Mouse (Mus musculus) kidney, postnatal 4 days (tissue): Measurements from ENCODE around the gene Gm1604a.
"Not testable (repeated sequence)": the region's sequence is repeated elsewhere in the genome, so short reads cannot be mapped to it uniquely, and the experiment has no call there.

Experiments
- DNase-seq, 2 experiments: peaks; one replicate each; pipeline ENCODE4 v3.0.0; 2021; ENCODE audit warnings: mixed read lengths in 2 of 2

Gm1604a gene

DNA sequence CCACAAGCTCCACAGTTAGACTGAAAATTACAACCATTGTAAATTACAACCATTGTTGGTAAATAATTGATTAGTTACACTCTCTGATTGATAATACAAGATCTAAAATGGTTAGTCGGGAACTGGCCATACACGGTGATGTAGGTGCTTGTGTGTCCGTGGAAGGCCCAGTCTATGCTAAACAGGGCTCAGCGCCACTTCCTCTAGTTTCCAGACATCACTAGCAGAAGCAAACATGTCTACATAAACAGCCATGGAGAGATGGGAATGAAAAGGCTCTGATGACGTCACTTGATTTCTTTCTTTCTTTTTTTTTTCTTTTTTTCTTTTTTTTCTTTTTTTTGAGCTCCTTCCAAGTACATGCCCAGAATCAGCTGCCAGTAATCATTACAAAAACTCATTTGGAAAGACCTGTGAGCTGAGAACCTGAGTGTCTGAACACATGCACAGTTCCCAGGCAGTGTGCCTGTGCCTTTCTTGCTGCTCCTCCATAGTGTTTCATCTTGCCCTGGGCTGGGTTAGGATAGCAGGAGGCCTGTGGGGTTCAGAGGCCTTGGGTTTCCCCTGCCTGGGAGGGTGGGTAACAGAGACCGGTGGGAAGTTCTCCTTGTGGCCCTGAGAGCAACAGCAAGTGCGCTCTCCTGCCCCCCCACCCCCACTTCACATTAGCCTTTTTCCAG, 44.3 kb downstream of the Gm1604a start:
- not testable (repeated sequence) for DNase-seq

DNA sequence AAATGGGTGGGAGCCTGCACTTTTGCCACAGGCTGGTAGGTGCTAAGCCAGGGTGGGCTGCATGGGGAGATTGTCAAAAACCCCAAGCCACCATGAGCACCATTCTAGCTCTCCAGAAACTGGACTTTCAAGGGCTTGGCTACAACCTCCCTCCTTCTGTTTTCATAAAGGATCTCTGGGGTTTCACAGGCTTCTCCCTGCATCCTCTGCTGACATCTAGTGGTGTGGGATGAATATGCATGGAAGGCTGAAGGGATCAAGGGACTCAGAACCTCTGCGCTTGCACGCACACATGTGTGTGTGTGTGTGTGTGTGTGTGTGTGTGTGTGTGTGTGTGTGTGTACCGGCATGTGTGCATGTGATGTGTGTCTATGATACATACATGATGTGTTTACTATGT, 49.1 kb downstream of the Gm1604a start:
- DNase-seq, result peak; percentile 51 to 65

DNA sequence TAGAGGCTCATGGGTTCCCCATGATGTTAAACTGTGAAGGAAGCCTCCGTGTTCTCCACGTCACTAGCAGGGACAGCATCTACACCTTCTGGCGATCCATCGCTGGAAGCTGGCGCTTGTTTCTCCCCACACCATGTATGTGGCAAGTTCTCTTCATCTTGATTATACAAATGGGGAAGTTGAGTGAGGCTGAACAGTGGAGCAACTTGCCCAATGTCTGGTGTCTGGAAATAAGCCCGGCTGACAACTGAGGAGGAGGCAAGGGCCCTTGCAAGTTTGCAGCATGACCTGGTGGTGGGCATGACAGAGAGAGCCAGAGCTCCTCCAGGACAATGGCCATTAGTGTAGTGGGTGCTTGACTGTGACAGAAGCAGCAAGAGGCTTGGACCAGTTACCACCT, 50.2 kb downstream of the Gm1604a start:
- not testable (repeated sequence) for DNase-seq

DNA sequence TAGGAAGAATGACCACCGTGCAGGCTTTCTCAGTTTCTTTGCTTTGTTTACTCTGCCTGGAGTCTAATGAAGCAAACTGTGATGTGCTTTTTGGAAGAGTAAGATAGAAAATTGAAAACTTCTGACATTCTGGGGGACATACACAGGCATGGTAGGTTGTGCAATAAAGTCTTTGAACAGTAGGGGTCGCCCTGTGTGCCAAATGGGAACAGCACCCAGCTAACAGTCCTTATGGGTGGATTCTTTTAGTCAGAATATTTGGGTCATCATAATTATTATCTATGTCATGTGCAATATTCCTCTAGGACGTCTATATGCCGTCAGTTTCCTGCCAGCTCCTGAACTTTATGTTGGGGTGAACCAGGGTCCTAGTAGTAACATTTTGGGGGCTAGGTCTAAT, 54.2 kb downstream of the Gm1604a start:
- DNase-seq, result peak; percentile 68 to 69

DNA sequence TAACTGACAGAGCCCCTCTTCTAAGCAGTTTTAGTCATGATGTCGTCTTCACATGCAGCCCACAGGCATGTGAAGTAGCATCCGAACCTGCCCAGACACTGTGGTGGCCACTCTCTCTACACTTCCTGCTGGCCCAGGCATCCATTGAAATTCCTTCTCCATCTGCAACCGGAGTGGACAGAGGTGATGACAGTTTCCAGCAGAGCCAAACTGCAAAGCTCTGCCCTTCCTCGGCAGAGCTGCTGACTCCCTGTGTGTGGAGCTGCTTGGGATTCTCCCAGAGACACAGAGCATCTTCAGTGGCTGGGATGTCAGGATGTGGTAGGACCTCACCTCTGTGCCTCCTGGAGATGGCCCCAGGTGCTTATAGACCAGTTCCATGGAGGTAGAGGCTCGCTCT, 59.2 kb downstream of the Gm1604a start:
- DNase-seq, result not testable (repeated sequence)

DNA sequence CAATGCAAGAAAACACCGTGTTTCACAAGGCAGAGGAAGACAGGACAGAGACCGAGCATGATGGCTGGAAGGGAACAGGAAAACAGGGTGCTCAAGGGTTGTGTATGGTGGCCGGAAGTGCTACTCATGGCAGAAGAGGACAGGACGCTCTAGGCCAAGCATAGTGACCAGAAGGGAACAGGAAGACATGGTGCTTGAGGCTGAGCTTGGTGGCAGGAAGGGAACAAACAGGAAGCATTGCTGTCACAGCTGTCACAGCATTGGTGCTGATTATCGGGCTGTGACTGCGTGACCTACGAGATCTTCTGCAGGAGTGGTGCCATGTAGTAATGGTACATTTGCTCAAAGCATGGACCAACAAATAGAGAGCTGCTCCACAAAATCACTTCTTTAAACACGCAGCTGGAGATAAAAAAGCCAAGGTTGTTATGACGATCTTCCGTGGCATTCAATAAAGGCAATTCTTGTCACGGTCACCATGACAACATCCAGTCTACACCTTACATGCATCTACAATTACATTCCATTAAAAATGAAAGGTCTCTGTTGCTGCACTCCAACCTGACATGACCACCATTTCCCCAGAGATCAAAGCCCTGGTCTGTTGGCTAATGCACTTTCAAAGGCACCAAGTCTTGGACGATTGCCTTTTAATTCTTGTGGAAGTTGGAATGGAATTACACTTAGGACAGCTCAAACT, 60.3 kb downstream of the Gm1604a start:
- DNase-seq, result not testable (repeated sequence)

DNA sequence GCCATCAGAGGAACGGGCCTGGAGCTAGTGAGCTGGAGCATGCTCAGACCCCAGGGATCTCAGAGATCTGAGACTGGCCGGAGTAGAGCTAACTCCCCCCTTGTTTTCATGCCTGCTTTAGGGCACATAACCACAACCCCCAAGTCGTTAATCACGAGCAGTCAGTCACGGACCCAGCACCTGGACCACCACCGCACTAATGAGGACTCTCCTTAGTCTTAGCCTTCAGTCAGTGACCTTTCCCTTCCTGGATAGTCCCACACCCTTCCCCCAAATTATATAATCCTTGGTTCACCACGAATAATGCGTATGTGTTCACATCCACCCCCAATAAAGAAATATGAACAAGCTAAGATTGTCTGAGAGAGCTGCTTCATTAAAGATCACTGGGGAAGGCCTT, 61.5 kb downstream of the Gm1604a start:
- not testable (repeated sequence) for DNase-seq

DNA sequence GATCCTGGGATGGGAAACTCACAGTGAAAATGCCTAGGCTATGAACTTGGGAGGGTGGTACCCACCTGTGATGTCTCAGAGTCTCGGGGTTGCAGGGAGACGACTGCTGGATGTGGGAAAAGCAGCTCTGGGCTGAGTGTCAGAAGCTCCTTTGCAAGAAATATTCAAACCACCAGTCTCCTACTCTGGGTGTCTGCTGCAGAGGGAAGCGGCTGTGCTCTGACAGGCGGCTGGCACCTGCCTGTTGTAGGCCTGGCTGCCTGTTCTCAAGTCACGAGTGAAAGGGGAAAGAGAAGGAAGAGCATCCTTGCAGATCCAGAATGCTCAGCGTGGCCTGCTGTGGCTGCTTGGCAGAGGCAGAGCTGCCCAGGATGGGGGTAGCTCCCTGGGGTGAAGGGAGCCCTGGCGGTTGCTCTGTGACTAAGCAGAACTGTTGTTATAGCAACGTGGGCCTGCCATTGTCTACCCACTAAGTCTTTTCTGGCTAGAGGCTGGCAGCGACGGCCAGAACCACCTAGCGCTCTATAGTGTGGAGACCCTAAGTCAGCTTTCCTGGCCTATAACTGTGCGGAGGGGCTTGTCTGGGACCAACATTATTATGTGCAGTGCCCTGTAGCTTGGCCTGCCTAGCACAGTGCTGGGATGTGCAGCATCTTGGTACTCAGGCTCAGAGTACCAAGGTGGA, 72.6 kb downstream of the Gm1604a start:
- DNase-seq, result not testable (repeated sequence)

DNA sequence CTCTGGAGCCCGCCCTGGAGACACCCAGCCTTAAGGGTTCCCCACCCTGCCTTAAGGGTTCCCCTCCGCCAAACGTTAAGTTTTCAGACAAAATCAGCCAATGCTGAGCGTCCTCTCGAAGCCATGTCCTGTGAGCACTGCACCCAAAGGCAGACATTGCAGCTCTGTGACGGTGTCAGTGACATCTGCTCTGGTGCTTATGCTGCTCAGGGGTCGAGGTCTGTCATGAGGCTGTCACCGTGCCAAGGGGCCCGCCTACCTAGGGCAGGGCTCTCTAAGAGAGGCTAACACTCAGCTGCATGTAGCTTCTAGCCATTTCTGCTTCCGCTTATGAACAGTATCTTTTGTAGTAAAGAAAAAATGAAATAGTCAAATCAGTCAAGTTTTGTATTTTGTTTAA, 73.7 kb downstream of the Gm1604a start:
- not testable (repeated sequence) for DNase-seq

DNA sequence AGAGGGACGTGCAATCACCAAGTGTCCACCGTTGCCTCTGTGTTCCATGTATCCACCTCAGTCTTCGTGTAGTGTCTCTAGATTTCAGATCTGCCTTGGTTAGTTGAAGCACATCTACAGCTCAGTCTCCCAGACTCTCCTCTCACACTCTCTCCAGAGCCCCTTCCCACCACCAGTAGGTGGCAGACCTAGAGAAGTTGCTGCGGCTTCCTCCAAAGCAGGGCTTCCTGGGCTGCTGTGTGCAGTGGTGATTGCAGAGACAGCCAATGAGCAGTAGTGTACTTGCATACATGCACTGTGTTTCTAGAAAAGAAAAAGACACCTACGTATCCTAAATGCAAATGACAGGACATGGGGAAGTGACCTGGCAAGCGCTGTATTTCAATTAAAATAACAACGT, 77.6 kb downstream of the Gm1604a start:
- DNase-seq, result not testable (repeated sequence)

DNA sequence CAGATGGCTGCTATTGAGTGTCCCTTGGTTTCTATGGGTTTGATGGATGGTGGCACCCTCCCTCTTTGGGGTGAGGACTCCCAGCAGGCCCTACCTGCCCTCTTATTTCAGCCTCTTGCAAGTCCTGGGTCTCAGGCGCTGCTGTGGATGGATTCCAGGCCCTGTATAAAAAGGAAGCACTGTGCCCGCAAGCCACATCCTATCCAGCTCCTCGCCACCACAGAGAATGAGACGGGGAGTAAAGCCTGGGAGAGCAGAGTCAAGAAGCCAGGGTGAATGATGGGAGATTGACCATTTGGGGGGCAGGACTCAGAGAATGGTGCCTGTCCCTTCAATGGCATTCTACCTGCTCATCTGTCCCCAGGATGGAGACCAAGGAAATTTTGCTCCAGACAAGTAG, 86.3 kb downstream of the Gm1604a start:
- not testable (repeated sequence) for DNase-seq

DNA sequence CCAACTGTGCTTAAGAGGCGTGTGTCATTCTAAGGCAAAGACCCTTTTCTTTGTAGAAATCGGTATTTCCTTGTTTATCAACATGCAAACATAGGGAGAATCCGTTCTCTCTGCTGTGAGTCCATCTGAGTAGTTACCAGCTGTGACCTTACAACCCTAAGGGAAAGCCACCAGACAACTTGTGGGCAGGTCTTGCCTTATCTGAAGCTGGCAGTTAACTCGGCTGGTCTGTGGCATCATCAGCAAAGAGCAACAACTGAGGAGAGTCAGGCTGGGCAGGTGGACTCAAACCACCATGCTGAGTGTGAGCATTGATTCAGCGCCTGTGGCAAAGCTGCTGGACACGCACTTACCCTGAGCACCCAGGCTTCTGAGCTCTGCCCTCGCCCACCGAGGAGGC, 90.9 kb downstream of the Gm1604a start:
- DNase-seq, result not testable (repeated sequence)

DNA sequence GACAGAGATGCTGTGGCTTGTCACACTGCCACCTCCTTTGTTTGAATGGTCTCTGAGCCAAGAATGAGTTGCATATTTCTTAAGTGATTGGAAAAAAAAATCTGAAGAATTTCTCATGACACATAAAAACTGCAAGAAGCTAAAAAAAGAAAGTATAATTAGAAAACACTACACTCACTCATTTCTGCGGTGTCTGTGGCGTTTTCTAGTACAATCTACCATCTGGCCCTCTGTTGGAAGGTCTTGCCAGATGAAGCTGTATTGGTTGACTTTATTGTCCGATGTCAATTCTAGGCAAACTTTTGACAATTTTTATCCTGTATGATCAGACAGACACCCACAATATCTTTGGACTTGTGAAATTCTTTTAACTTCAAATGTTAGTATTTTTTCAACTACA, 95.5 kb downstream of the Gm1604a start:
- not testable (repeated sequence) for DNase-seq

DNA sequence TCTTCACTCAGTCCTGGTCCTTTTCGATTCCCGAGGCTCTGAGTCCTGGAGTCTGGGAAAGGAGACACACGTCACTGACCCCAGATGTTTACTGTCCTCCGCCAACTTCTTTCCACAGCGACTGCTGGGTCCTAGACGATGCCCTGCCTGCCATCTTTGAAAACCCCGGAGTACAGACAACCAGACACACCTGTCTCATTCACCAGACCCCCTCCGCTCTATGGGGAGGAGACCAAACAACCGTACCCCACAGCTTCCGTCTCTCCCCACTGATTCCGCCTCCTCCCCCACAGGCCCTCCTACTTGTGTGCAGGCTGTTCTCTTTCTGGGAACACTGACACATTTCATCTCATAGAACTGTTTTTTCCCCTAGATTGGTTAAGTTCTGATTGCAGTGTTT, 97.2 kb downstream of the Gm1604a start:
- DNase-seq, result not testable (repeated sequence)

DNA sequence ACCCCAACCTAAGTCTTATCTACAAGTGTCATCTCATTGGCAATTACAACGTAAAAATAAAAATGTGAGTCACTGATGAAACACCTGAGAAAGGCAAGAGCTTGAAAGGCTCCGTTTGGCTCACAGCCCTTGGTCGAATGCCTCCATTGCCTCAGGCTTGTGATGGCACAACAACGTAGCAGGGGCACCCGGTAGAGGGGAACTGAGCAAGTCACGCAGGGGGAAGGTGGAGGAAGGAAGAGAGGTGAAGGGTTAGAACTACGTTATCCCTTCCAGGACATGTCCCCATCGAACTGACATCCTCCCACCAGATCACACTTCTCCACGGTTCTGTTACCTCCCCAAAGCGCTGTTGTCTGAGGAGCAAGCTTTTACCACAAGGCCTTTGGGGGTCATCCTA, 101.1 kb downstream of the Gm1604a start:
- not testable (repeated sequence) for DNase-seq

DNA sequence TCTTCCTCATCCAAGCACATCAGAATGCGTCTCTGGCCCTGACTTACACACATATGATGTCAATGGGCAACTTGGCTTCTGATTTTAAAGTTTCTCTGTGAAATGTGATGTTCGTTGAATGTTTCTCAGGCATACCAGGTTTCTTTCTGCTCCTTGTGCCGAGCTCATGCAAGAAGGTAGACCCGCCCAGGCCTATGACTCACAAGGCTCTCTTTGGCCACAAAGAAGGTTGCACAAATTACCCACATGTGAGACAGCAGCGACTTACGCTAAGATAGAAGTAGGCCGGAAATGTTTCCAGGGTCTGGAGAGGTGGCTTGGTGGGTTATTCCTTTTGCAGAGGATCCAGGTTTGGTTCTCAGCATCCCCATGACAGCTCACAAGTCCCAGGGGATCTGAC, 108.6 kb downstream of the Gm1604a start:
- DNase-seq, result not testable (repeated sequence)

DNA sequence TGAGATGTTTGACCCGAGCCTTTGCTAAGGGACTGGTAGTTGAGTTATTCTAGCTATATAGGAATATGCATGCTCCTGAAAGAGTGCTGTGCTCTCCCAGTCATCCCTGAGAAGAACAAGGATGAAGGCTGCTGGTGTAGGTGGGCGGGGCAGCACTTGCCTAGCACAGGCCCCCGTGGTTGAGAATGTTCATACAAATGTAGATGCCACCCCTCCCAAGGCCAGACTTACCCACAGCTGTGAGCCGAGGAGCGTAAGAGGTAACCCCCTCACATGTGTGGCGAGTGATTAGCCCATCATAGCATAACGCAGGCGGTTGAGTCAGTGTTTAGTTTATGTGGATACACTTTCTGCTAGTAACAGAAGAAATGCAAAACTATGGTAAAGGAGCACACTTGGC, 109.9 kb downstream of the Gm1604a start:
- not testable (repeated sequence) for DNase-seq
